Mouse (Mus musculus): ENCODE data around the gene Neurod1.

DNA sequence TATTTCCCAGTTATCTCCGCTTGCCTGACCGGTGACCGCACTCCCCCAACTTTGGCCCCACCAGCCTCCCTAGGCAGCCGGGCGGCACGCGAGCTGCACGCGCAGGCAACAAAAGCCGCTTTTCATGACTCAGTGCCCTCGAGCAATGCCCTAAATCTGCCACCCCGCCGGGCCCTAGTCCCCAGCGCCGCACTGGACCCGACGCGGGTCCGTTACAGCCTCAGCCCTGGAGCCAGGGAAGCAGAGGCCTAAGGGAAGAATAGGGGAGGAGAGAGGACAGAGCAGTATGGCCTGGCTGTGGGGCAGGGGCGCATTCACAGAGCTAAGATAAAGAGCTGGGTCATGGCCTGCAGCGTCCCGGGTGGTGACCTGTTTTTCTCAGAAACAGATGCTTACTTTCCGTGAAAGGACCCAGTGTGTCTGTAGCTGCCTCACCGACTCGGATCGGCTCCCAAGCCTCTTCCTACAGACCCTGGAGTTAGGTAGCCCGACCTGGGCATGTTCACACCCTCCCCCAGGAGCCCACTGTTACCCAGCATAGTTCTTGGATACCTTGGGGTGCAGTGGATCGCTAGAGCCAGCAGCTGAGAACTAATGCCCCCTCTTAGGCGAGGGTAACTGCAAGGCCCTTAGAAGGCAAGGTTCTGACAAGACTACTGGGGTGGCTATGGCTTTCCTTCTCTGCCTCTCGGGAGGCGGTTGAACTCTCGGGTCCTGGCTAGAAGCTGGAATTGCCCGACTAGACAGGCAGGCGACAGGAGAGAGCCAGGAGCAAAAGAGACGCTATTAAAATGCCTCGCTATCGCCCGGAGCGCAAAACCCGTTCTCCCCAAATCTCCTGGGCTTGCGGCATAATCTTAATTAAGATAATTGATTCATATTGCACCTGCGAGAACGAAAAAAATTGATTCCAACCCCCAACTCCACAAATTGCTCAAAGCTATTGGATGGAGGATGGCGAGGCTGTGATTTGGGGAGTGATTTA, 2.8 kb upstream of the Neurod1 start:
- no peak for TF ChIP-seq CTCF (IDR thresholded peaks at IDR 0.05; ENCODE audit: borderline replicate concordance, extremely low read depth, insufficient read depth, insufficient read length)
- no peak for TF ChIP-seq POLR2A (IDR thresholded peaks at IDR 0.05; ENCODE audit: borderline replicate concordance, extremely low read depth, insufficient read depth, insufficient read length, poor library complexity, severe bottlenecking)

Measured in brain, embryonic 14.5 days (tissue).